Mouse (Mus musculus) monocyte, adult 5-6 weeks (primary cell): ENCODE results near the gene Kansl1. TPM values are rescaled to one million over a fixed set of nuclear protein-coding genes. Genes with fewer than 3 reads are reported as not detected.

Experiments
- ATAC-seq: fragments of 153-309, 156-312 bp; replicated peaks from 2 replicates; pipeline ENCODE4 v1.8.0; 2017; ENCODE audit warnings: mild to moderate bottlenecking; ENCODE audit not compliant: low TSS enrichment, insufficient number of reproducible peaks, severe bottlenecking, poor library complexity, low FRiP score
- total RNA-seq: library from RNA; stranded (forward); fragments of 200-1000, 200-491, 200-594 nt; gene quantifications from 3 replicates; pipeline ENCODE4 v1.2.3, GENCODE M21; 2017

The Kansl1 gene
- total RNA-seq, 1 experiment from 2014 or later: 46.2 TPM

GRCm38 (mm10) chr11:104292443-104293220 is 176.0 kb downstream of the Kansl1 start:
- no peak for ATAC-seq

DNA sequence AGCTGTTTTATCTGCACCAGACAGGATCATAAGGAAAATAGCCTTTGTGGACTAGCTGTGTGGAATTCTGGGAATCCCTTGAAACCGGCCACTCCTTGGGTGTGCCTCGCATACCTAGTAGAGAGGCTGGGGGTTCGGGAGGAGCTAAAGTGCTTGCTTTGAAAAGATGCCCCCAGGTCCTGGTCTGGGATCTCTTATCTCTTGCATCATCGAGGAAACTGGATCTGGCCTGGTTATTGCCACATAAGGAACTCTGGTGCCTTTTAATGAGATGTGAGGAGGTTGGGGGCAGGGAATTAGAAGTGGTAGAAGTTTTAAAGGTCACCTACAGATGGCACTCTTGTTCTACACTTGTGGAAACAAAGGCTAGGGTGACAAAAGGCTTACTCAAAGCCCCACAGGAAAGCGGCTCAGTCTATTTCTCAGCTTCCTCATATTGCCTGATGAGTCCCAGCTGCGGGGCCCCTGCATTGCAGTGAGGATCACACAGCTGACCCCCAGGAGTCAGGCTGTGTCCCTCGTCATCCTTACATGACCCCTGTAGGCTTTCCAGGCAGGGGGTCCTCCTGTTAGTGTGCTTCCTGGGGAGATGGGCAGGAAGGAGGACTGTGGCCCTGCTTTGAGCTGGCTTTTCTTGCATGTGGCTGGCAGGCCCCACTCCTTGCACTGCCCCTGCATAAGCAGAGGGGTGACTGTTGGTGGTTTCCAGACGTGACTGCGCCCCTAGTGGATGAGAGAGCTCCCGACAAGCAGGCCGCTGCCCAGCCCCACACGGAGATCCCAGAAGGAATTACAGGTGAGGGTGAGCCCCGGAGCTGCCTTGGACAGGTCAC is 179.2 kb downstream of the Kansl1 start:
- ATAC-seq: peak; percentile 42; the same call in 1 of the 2 replicates

GRCm38 (mm10) chr11:104288835-104289198 is 179.8 kb downstream of the Kansl1 start:
- ATAC-seq: no peak

DNA sequence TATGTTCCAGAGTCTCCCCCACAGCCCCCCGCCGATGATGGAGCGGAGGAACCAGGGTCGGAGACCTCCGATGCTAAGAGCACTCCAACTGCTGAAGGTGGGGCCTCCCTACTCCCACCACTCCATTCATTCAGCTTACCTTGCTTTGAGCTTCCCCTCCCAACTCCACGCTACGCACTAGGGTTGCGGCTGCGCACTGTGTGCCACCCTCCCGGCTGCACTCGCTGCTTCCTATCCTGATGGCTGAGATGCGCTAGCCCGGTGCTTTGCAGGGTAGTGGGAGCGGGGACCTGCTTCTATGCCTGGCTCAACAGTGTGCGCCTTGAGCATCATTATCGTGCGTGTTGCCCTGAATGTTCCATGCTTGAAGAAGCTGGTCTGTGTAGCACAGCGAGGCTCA is 181.5 kb downstream of the Kansl1 start:
- ATAC-seq: no peak

Other genes with a start within 250 kb of the Kansl1 start
- 0.38 TPM in 1 of 3 replicates, not detected in the others for gene Mapt, start 237.5 kb downstream of the Kansl1 start, total RNA-seq
- 25.5 to 39.0 TPM (median 33.4 TPM) in 3 replicates for gene Cdc27, start 81.8 kb upstream of the Kansl1 start, total RNA-seq
- gene Myl4, start 81.8 kb upstream of the Kansl1 start, total RNA-seq: 5.0 to 11.6 TPM (median 8.8 TPM) in 3 replicates
- gene Itgb3, start 139.1 kb upstream of the Kansl1 start, total RNA-seq: 17.2 to 45.7 TPM (median 24.2 TPM) in 3 replicates
- gene Gm11639, start 216.8 kb upstream of the Kansl1 start, total RNA-seq: not detected in 3 replicates